Mouse (Mus musculus): Measurements from ENCODE around the gene Aebp1. TPM values are rescaled to one million over a fixed set of nuclear protein-coding genes. Genes with fewer than 3 reads are reported as not detected.

Gene Aebp1
- polyA plus RNA-seq, 1 experiment from 2014 or later, result 8.9 TPM

- DNase-seq (ENCODE audit: low spot score) (no peak), ATAC-seq (ENCODE audit: insufficient read depth, low FRiP score, low TSS enrichment) (no peak)
- Histone ChIP-seq H3K27me3 (ENCODE audit: control insufficient read depth, insufficient read depth, low read length) (0 out of 2 replicates have a peak, but pooled peaks cover 4% of the 10 kb centered on the region), H3K27ac (ENCODE audit: low read depth, low read length) (0 out of 2 replicates have a peak overlapping the region, but pooled peaks have one; percentile 34), H3K4me3 (ENCODE audit: low read depth, low read length) (no peak overlapping the region), H3K4me2 (ENCODE audit: low read depth) (no peak overlapping the region), H3K9me3 (ENCODE audit: control insufficient read depth, low read length) (no peaks in the 10 kb centered on the region), H3K9ac (ENCODE audit: low read length) (no peak overlapping the region), H3K36me3 (ENCODE audit: control insufficient read depth, insufficient read depth, low read length) (no peaks in the 10 kb centered on the region), H3K4me1 (ENCODE audit: control insufficient read depth, insufficient read depth, low read length) (peaks cover 17% of the 10 kb centered on the region; the same call in 1 of the 2 replicates)
- WGBS, result 53% methylated on average over 4 of the region's 4 CpGs
Measured at GRCm38 (mm10) chr11:5892810-5893368, 31.1 kb downstream of the Aebp1 start.

GRCm38 (mm10) chr11:5893807-5894206, 32.1 kb downstream of the Aebp1 start:
- Histone ChIP-seq H3K36me3 (ENCODE audit: control insufficient read depth, insufficient read depth, low read length) (no peaks in the 10 kb centered on the region), H3K9ac (ENCODE audit: low read length) (no peak overlapping the region), H3K9me3 (ENCODE audit: control insufficient read depth, low read length) (no peaks in the 10 kb centered on the region), H3K4me3 (ENCODE audit: low read depth, low read length) (no peak overlapping the region), H3K27ac (ENCODE audit: low read depth, low read length) (no peak overlapping the region), H3K4me1 (ENCODE audit: control insufficient read depth, insufficient read depth, low read length) (peaks cover 17% of the 10 kb centered on the region; the same call in 1 of the 2 replicates), H3K27me3 (ENCODE audit: control insufficient read depth, insufficient read depth, low read length) (0 out of 2 replicates have a peak, but pooled peaks cover 4% of the 10 kb centered on the region), H3K4me2 (ENCODE audit: low read depth) (no peak overlapping the region)
- ATAC-seq (ENCODE audit: insufficient read depth, low FRiP score, low TSS enrichment), result no peak
- WGBS, result 62% methylated on average over 6 of the region's 6 CpGs
- no peak for DNase-seq (ENCODE audit: low spot score)

GRCm38 (mm10) chr11:5897230-5897629, 35.5 kb downstream of the Aebp1 start:
- H3K27ac ChIP-seq (ENCODE audit: low read depth, low read length), result no peak overlapping the region
- H3K4me3 ChIP-seq (ENCODE audit: low read depth, low read length), result no peak overlapping the region
- no peak overlapping the region for H3K9ac ChIP-seq (ENCODE audit: low read length)
- 0 out of 2 replicates have a peak, but pooled peaks cover 4% of the 10 kb centered on the region for H3K27me3 ChIP-seq (ENCODE audit: control insufficient read depth, insufficient read depth, low read length)
- H3K9me3 ChIP-seq (ENCODE audit: control insufficient read depth, low read length), result no peaks in the 10 kb centered on the region
- no peak overlapping the region for H3K4me2 ChIP-seq (ENCODE audit: low read depth)
- H3K36me3 ChIP-seq (ENCODE audit: control insufficient read depth, insufficient read depth, low read length), result no peaks in the 10 kb centered on the region
- DNase-seq (ENCODE audit: low spot score) (no peak), ATAC-seq (ENCODE audit: insufficient read depth, low FRiP score, low TSS enrichment) (no peak)
- peaks cover 25% of the 10 kb centered on the region for H3K4me1 ChIP-seq (ENCODE audit: control insufficient read depth, insufficient read depth, low read length)
- 14% methylated on average over 16 of the region's 16 CpGs for WGBS

- no peak overlapping the region; the same call in 1 of the 2 replicates for H3K9ac ChIP-seq (ENCODE audit: low read length)
- no peaks in the 10 kb centered on the region for H3K9me3 ChIP-seq (ENCODE audit: control insufficient read depth, low read length)
- peaks cover 23% of the 10 kb centered on the region for H3K4me1 ChIP-seq (ENCODE audit: control insufficient read depth, insufficient read depth, low read length)
- ATAC-seq (ENCODE audit: insufficient read depth, low FRiP score, low TSS enrichment) (no peak), DNase-seq (ENCODE audit: low spot score) (no peak)
- no peak overlapping the region for H3K27ac ChIP-seq (ENCODE audit: low read depth, low read length)
- WGBS, result 7% methylated on average over 10 of the region's 10 CpGs
- H3K27me3 ChIP-seq (ENCODE audit: control insufficient read depth, insufficient read depth, low read length), result 0 out of 2 replicates have a peak, but pooled peaks cover 4% of the 10 kb centered on the region
- no peaks in the 10 kb centered on the region for H3K36me3 ChIP-seq (ENCODE audit: control insufficient read depth, insufficient read depth, low read length)
- 0 out of 2 replicates have a peak overlapping the region, but pooled peaks have one; percentile 7 for H3K4me2 ChIP-seq (ENCODE audit: low read depth)
- H3K4me3 ChIP-seq (ENCODE audit: low read depth, low read length), result no peak overlapping the region
Measured at GRCm38 (mm10) chr11:5897839-5898238, 36.1 kb downstream of the Aebp1 start.

GRCm38 (mm10) chr11:5898531-5898930, 36.8 kb downstream of the Aebp1 start, which contains the start of gene Myl7:
Gene Myl7, minus strand, starts transcription at chr11:5898782.
- H3K4me3 ChIP-seq (ENCODE audit: low read depth, low read length), result no peak within 1 kb of the TSS
- H3K27ac ChIP-seq (ENCODE audit: low read depth, low read length), result no peak within 1 kb of the TSS

GRCm38 (mm10) chr11:5899286-5899685, 37.5 kb downstream of the Aebp1 start:
- Histone ChIP-seq H3K9ac (ENCODE audit: low read length) (no peak overlapping the region), H3K4me1 (ENCODE audit: control insufficient read depth, insufficient read depth, low read length) (peaks cover 23% of the 10 kb centered on the region), H3K36me3 (ENCODE audit: control insufficient read depth, insufficient read depth, low read length) (no peaks in the 10 kb centered on the region), H3K27ac (ENCODE audit: low read depth, low read length) (no peak overlapping the region), H3K4me3 (ENCODE audit: low read depth, low read length) (no peak overlapping the region), H3K27me3 (ENCODE audit: control insufficient read depth, insufficient read depth, low read length) (0 out of 2 replicates have a peak, but pooled peaks cover 4% of the 10 kb centered on the region), H3K9me3 (ENCODE audit: control insufficient read depth, low read length) (no peaks in the 10 kb centered on the region), H3K4me2 (ENCODE audit: low read depth) (no peak overlapping the region)
- DNase-seq (ENCODE audit: low spot score), result no peak
- ATAC-seq (ENCODE audit: insufficient read depth, low FRiP score, low TSS enrichment), result no peak
- WGBS, result 88% methylated on average over 10 of the region's 10 CpGs

More at GRCm38 (mm10) chr11:5898531-5898930, 36.8 kb downstream of the Aebp1 start, which contains the start of gene Myl7:
- H3K4me1 ChIP-seq (ENCODE audit: control insufficient read depth, insufficient read depth, low read length), result peaks cover 23% of the 10 kb centered on the region
- no peak for ATAC-seq (ENCODE audit: insufficient read depth, low FRiP score, low TSS enrichment)
- no peak within 1 kb of the TSS; the same call in 1 of the 2 replicates for H3K9ac ChIP-seq (ENCODE audit: low read length)
- no peaks in the 10 kb centered on the region for H3K9me3 ChIP-seq (ENCODE audit: control insufficient read depth, low read length)
- H3K27me3 ChIP-seq (ENCODE audit: control insufficient read depth, insufficient read depth, low read length), result 0 out of 2 replicates have a peak, but pooled peaks cover 4% of the 10 kb centered on the region
- WGBS, result 55% methylated on average over 5 of the region's 5 CpGs
- no peak for DNase-seq (ENCODE audit: low spot score)
- H3K36me3 ChIP-seq (ENCODE audit: control insufficient read depth, insufficient read depth, low read length), result no peaks in the 10 kb centered on the region
- H3K4me2 ChIP-seq (ENCODE audit: low read depth), result 0 out of 2 replicates have a peak within 1 kb of the TSS, but pooled peaks have one; percentile 7

GRCm38 (mm10) chr11:5901320-5901719, 39.6 kb downstream of the Aebp1 start:
- Histone ChIP-seq H3K9me3 (ENCODE audit: control insufficient read depth, low read length) (no peaks in the 10 kb centered on the region), H3K4me3 (ENCODE audit: low read depth, low read length) (peak overlapping the region; percentile 31), H3K9ac (ENCODE audit: low read length) (peak overlapping the region; percentile 55), H3K27ac (ENCODE audit: low read depth, low read length) (peak overlapping the region; percentile 60), H3K4me1 (ENCODE audit: control insufficient read depth, insufficient read depth, low read length) (peaks cover 23% of the 10 kb centered on the region), H3K4me2 (ENCODE audit: low read depth) (peak overlapping the region; percentile 54), H3K27me3 (ENCODE audit: control insufficient read depth, insufficient read depth, low read length) (0 out of 2 replicates have a peak, but pooled peaks cover 4% of the 10 kb centered on the region), H3K36me3 (ENCODE audit: control insufficient read depth, insufficient read depth, low read length) (no peaks in the 10 kb centered on the region)
- DNase-seq (ENCODE audit: low spot score) (no peak), ATAC-seq (ENCODE audit: insufficient read depth, low FRiP score, low TSS enrichment) (no peak)
- WGBS, result 29% methylated on average over 3 of the region's 3 CpGs

- peak; percentile 84 for DNase-seq (ENCODE audit: low spot score)
- H3K9me3 ChIP-seq (ENCODE audit: control insufficient read depth, low read length), result no peaks in the 10 kb centered on the region
- H3K4me1 ChIP-seq (ENCODE audit: control insufficient read depth, insufficient read depth, low read length), result peaks cover 23% of the 10 kb centered on the region
- peak overlapping the region; percentile 55 for H3K9ac ChIP-seq (ENCODE audit: low read length)
- ATAC-seq (ENCODE audit: insufficient read depth, low FRiP score, low TSS enrichment), result peak; percentile 75
- peak overlapping the region; percentile 60 for H3K27ac ChIP-seq (ENCODE audit: low read depth, low read length)
- under 1% methylated on average over 32 of the region's 32 CpGs for whole genome bisulfite sequencing
- no peaks in the 10 kb centered on the region for H3K36me3 ChIP-seq (ENCODE audit: control insufficient read depth, insufficient read depth, low read length)
- H3K4me2 ChIP-seq (ENCODE audit: low read depth), result peak overlapping the region; percentile 54
- H3K27me3 ChIP-seq (ENCODE audit: control insufficient read depth, insufficient read depth, low read length), result 0 out of 2 replicates have a peak, but pooled peaks cover 4% of the 10 kb centered on the region
- H3K4me3 ChIP-seq (ENCODE audit: low read depth, low read length), result peak overlapping the region; percentile 31
Measured at GRCm38 (mm10) chr11:5901950-5902349, 40.2 kb downstream of the Aebp1 start.

All from neural tube, embryonic 11.5 days (tissue).